ENCODE assay signal across 8 mouse cellular contexts in the genomic region with DNA sequence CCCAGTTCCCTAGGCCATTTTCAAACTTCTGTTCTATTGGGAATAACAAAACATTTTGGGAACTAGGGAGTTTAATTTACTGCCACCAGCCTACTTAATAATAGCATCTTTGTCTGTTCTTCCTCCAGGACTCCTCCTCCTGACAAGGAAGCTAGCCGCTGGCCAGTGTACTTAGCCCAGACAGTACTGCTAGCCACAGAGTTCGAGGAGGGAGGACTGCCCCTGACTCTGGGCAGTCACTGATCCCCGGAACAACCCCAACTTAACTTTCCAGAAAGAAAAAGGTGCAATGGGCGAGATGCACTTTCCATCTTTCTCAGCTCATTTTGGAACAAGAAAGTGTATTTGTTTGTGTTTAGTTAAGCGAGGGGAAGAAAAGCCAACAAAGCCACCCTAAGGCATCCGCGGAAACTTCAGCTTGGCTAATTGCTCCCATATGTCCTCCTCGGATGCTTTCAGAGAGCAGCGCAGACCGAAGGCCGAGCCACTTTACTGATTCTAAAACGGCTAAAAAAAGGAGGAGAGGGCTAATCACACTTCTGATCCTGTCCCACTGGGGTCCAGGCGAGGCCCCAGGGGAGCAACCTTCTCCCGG. TPM values are rescaled to one million over a fixed set of nuclear protein-coding genes. Genes with fewer than 3 reads are reported as not detected.
A peak's percentile ranks its signal among the peaks of the same experiment; 100 is the strongest.
DNase-seq lines count a peak whose midpoint lies in the region; ATAC-seq and TF ChIP-seq lines count a peak whose summit lies in the region.

No protein-coding gene starts in this region.

- TF ChIP-seq POLR2A in bone marrow, adult 2 months (IDR thresholded peaks at IDR 0.05; ENCODE audit: borderline replicate concordance, control insufficient read depth, low read depth, low read length), result no peak

- no peak; the same call in 1 of the 2 replicates for ATAC-seq in hindbrain, embryonic 13.5 days (ENCODE audit: low FRiP score)
- ATAC-seq in midbrain, embryonic 14.5 days (ENCODE audit: low FRiP score, low TSS enrichment), result peak; percentile 7; the same call in 1 of the 2 replicates

- 16% methylated on average over 14 of the region's 14 CpGs for WGBS in bone marrow, adult 2 months
- WGBS in hindbrain, embryonic 13.5 days, result 1% methylated on average over 14 of the region's 14 CpGs
- 2% methylated on average over 14 of the region's 14 CpGs for WGBS in midbrain, embryonic 14.5 days

- H3K9me3 ChIP-seq in hindbrain, embryonic 13.5 days, result no peaks in the 10 kb centered on the region
- H3K9me3 ChIP-seq in midbrain, embryonic 14.5 days (ENCODE audit: control insufficient read depth, low read length), result no peaks in the 10 kb centered on the region

- H3K4me1 ChIP-seq in bone marrow, adult 2 months (ENCODE audit: control insufficient read depth, insufficient read depth, low read length), result no peaks in the 10 kb centered on the region
- peaks cover 24% of the 10 kb centered on the region for H3K4me1 ChIP-seq in hindbrain, embryonic 13.5 days (replicated peaks)
- H3K4me1 ChIP-seq in midbrain, embryonic 14.5 days (ENCODE audit: control insufficient read depth, insufficient read depth, low read length), result peaks cover 14% of the 10 kb centered on the region

- peak overlapping the region; percentile 51 for H3K4me3 ChIP-seq in bone marrow, adult 2 months (replicated peaks; ENCODE audit: control insufficient read depth, low read depth, low read length)
- peak overlapping the region; percentile 87 for H3K4me3 ChIP-seq in hindbrain, embryonic 13.5 days
- H3K4me3 ChIP-seq in midbrain, embryonic 14.5 days (replicated peaks; ENCODE audit: low read depth, low read length), result peak overlapping the region; percentile 67

- peak; percentile 15 for DNase-seq in kidney, adult 11 months
- no peak for DNase-seq in kidney, postnatal 10 days
- DNase-seq in midbrain, embryonic 14.5 days, result no peak
- no peak for DNase-seq in thymus, postnatal 4 days
- no peak for DNase-seq in left cerebral cortex, adult 9 months (ENCODE audit: low spot score in 2 of 2)
- DNase-seq in spleen, postnatal 14 days (ENCODE audit: low spot score in 2 of 2), result no peak

- H3K4me2 ChIP-seq in hindbrain, embryonic 13.5 days, result peak overlapping the region; percentile 100
- H3K4me2 ChIP-seq in midbrain, embryonic 14.5 days (ENCODE audit: low read length), result peak overlapping the region; percentile 100

- H3K27me3 ChIP-seq in hindbrain, embryonic 13.5 days, result 0 out of 2 replicates have a peak, but pooled peaks cover 4% of the 10 kb centered on the region
- H3K27me3 ChIP-seq in midbrain, embryonic 14.5 days (ENCODE audit: control insufficient read depth, insufficient read depth, low read length), result peaks cover 13% of the 10 kb centered on the region; the same call in 1 of the 2 replicates

- peak overlapping the region; percentile 83 for H3K9ac ChIP-seq in hindbrain, embryonic 13.5 days
- peak overlapping the region; percentile 59 for H3K9ac ChIP-seq in midbrain, embryonic 14.5 days (replicated peaks; ENCODE audit: low read length)

- no peaks in the 10 kb centered on the region for H3K36me3 ChIP-seq in hindbrain, embryonic 13.5 days
- H3K36me3 ChIP-seq in midbrain, embryonic 14.5 days (ENCODE audit: control insufficient read depth, insufficient read depth, low read length), result no peaks in the 10 kb centered on the region

- TF ChIP-seq CTCF in bone marrow, adult 2 months (IDR thresholded peaks at IDR 0.05; ENCODE audit: control insufficient read depth, insufficient read depth, low read length), result no peak

- no peak overlapping the region; the same call in 1 of the 2 replicates for H3K27ac ChIP-seq in bone marrow, adult 2 months (ENCODE audit: control insufficient read depth, insufficient read depth, low read depth, low read length, poor library complexity)
- H3K27ac ChIP-seq in hindbrain, embryonic 13.5 days, result peak overlapping the region; percentile 80; the same call in 1 of the 2 replicates
- H3K27ac ChIP-seq in midbrain, embryonic 14.5 days (replicated peaks; ENCODE audit: low read depth, low read length), result peak overlapping the region; percentile 43

RNA-seq across cellular contexts. Expression of gene Tanc1, which starts 0.5 kb away (rescaled TPM):
- polyA plus RNA-seq in bone marrow, adult 2 months (2011; ENCODE audit: insufficient read depth, insufficient read length, low replicate concordance, missing spikeins), result 5.9 and 7.4 TPM in 2 replicates
- 7.1 and 8.9 TPM in 2 replicates for polyA plus RNA-seq in hindbrain, embryonic 13.5 days (2015; fragmentation: Nextera tagmentation; extraction: Ambion mirVana)
- polyA plus RNA-seq in midbrain, embryonic 14.5 days (2014; fragmentation: Nextera tagmentation; extraction: Ambion mirVana), result 2.0 and 5.5 TPM in 2 replicates
